Mouse (Mus musculus) bone marrow macrophage, adult 2 months (primary cell): ENCODE results near the gene 4933434E20Rik.

ENCODE experiments used
- CTCF ChIP-seq: IDR thresholded peaks from 2 replicates; pipeline ENCODE4 v1.5.1; 2012; ENCODE audit warnings: low read depth, mild to moderate bottlenecking, low read length, moderate library complexity
- POLR2A ChIP-seq: IDR thresholded peaks from 2 replicates; pipeline ENCODE4 v1.6.1; 2012; ENCODE audit warnings: mild to moderate bottlenecking, low read depth, low read length, borderline replicate concordance

DNA sequence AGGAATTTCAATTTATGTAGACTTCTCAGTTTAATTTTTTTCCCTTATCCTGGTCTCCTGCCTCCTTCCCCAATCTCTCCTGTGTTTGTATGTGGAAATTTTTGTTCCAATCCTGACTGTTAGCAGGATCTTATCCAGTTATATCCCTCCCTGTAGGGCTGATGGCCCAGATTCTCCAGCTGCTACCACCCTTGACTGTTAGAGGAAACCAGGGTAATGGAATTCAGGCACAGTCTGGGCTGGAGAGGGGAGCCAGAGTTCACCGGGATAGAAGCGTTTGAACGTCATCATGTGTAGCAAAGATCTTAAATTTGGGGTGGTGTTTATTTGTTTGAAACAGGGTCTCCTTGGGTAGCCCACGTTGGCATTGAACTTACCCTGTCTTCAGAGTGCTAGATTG, 33.4 kb downstream of the 4933434E20Rik start:
- TF ChIP-seq CTCF (no peak), POLR2A (no peak)
